16 mouse cellular contexts compared by ENCODE assay signal in genomic region chr5:132933439-132933980, GRCm38 (mm10).
DNase-seq lines count a peak whose midpoint lies in the region; ATAC-seq and TF ChIP-seq lines count a peak whose summit lies in the region.
"Had no signal": no experiment of that assay in that cellular context is flagged by ENCODE, and none has a peak within 500 bp of the region (broad histone marks: within the 10 kb centered on the region; RNA-seq: fewer than 3 reads in every experiment).

No protein-coding gene starts in this region.

- H3K4me1 ChIP-seq in heart, embryonic 12.5 days (replicated peaks): no peaks in the 10 kb centered on the region
- H3K4me1 ChIP-seq in intestine, embryonic 16.5 days (ENCODE audit: control insufficient read depth, insufficient read depth, low read length): no peaks in the 10 kb centered on the region

- H3K4me2 ChIP-seq in heart, embryonic 12.5 days: no peak overlapping the region
- H3K4me2 ChIP-seq in intestine, embryonic 16.5 days (ENCODE audit: low read depth, low read length): no peak overlapping the region
- H3K4me2 ChIP-seq: midbrain, embryonic 11.5 days had no signal

- H3K36me3 ChIP-seq in heart, embryonic 12.5 days: no peaks in the 10 kb centered on the region
- no peaks in the 10 kb centered on the region for H3K36me3 ChIP-seq in intestine, embryonic 16.5 days (ENCODE audit: control insufficient read depth, insufficient read depth, low read length)

- DNase-seq in heart, postnatal 10 days: peak; percentile 1 to 5
- peak in 1 of 2 experiments; percentile 21 for DNase-seq in layer of hippocampus, adult 2 months (ENCODE audit: low spot score in 2 of 2)
- DNase-seq in layer of hippocampus, postnatal 25 days (ENCODE audit: extremely low spot score in 1 of 2, low spot score in 1 of 2): no peak
- DNase-seq in brain, adult 2 months (ENCODE audit: low read depth, low spot score): peak; percentile 76
- no peak for DNase-seq in urinary bladder, postnatal 36 days (ENCODE audit: low spot score in 2 of 2)
- DNase-seq: adrenal gland, adult 2 months; cerebellum, adult 2 months; heart, adult 18-20 months; heart, postnatal 14 days; lung, postnatal 14 days; thymus, postnatal 36 days had no signal

- no peak for ATAC-seq in heart, embryonic 12.5 days (ENCODE audit: insufficient number of reproducible peaks, low FRiP score)
- peak; percentile 36; the same call in 1 of the 2 replicates for ATAC-seq in intestine, embryonic 16.5 days
- ATAC-seq: hindbrain, embryonic 16.5 days had no signal

- TF ChIP-seq CTCF in layer of hippocampus, adult 2 months (conservative IDR thresholded peaks at IDR 0.05): no peak

- no peaks in the 10 kb centered on the region for H3K27me3 ChIP-seq in heart, embryonic 12.5 days (replicated peaks)
- no peaks in the 10 kb centered on the region for H3K27me3 ChIP-seq in intestine, embryonic 16.5 days (replicated peaks; ENCODE audit: control insufficient read depth, insufficient read depth, low read length)

- no peak overlapping the region for H3K9ac ChIP-seq in heart, embryonic 12.5 days
- H3K9ac ChIP-seq in intestine, embryonic 16.5 days (ENCODE audit: low read depth, low read length): no peak overlapping the region

- H3K4me3 ChIP-seq in heart, embryonic 12.5 days: no peak overlapping the region
- no peak overlapping the region for H3K4me3 ChIP-seq in layer of hippocampus, adult 2 months
- no peak overlapping the region for H3K4me3 ChIP-seq in intestine, embryonic 16.5 days (ENCODE audit: low read length)
- H3K4me3 ChIP-seq: myocyte had no signal

- no peaks in the 10 kb centered on the region for H3K9me3 ChIP-seq in heart, embryonic 12.5 days (replicated peaks)
- no peaks in the 10 kb centered on the region for H3K9me3 ChIP-seq in intestine, embryonic 16.5 days (ENCODE audit: control insufficient read depth, low read length)

- 66% methylated on average over 9 of the region's 9 CpGs for WGBS in heart, embryonic 12.5 days
- 49% methylated on average over 9 of the region's 9 CpGs for WGBS in intestine, embryonic 16.5 days

- intact Hi-C loops in heart, postnatal 10 days (cut with DNase I): no loop called here

- H3K27ac ChIP-seq in heart, embryonic 12.5 days (ENCODE audit: poor library complexity, severe bottlenecking): no peak overlapping the region
- peak overlapping the region; percentile 11; the same call in 1 of the 2 replicates for H3K27ac ChIP-seq in layer of hippocampus, adult 2 months
- H3K27ac ChIP-seq in intestine, embryonic 16.5 days (ENCODE audit: low read length): no peak overlapping the region

Comparison
In these comparisons a context has a peak if more than half of its experiments do, and no peak if none do; other contexts are left out.
1. DNase-seq: peak in heart, postnatal 10 days (2 of 2) and brain, adult 2 months (single experiment); none in layer of hippocampus, postnatal 25 days (0 of 2) and urinary bladder, postnatal 36 days (0 of 2).